Mouse (Mus musculus) macrophage (primary cell): Measurements from ENCODE around the gene Mfsd12. TPM values are rescaled to one million over a fixed set of nuclear protein-coding genes. Genes with fewer than 3 reads are reported as not detected.
A peak's percentile ranks its signal among the peaks of the same experiment; 100 is the strongest.

Source experiments
- H3K27ac ChIP-seq: fragments of 350-480 bp; formaldehyde crosslinking; 2 replicates; pipeline ENCODE4 v1.9.0; 2021
- H3K36me3 ChIP-seq: fragments of 350-480 bp; formaldehyde crosslinking; 2 replicates; pipeline ENCODE4 v1.9.0; 2021; ENCODE audit errors: inconsistent target
- H3K4me3 ChIP-seq: fragments of 350-480 bp; formaldehyde crosslinking; 2 replicates; pipeline ENCODE4 v1.9.0; 2021; ENCODE audit errors: inconsistent target
- H3K79me2 ChIP-seq: fragments of 350-480 bp; formaldehyde crosslinking; 2 replicates; pipeline ENCODE4 v1.9.0; 2021; ENCODE audit errors: inconsistent target
- WGBS: methylation state at CpG from one replicate; pipeline ENCODE4 v1.1.7; 2026; ENCODE audit warnings: inconsistent platforms; ENCODE audit not compliant: missing documents; 5-methylcytosine and 5-hydroxymethylcytosine counted together
- polyA plus RNA-seq: library from polyadenylated mRNA; stranded (reverse); fragments of 250-400 nt; gene quantifications from 3 replicates; pipeline ENCODE4 v1.2.4, GENCODE M21; 2018; ENCODE audit warnings: inconsistent platforms

Gene Mfsd12
- polyA plus RNA-seq, 1 experiment from 2014 or later = 129 TPM

DNA sequence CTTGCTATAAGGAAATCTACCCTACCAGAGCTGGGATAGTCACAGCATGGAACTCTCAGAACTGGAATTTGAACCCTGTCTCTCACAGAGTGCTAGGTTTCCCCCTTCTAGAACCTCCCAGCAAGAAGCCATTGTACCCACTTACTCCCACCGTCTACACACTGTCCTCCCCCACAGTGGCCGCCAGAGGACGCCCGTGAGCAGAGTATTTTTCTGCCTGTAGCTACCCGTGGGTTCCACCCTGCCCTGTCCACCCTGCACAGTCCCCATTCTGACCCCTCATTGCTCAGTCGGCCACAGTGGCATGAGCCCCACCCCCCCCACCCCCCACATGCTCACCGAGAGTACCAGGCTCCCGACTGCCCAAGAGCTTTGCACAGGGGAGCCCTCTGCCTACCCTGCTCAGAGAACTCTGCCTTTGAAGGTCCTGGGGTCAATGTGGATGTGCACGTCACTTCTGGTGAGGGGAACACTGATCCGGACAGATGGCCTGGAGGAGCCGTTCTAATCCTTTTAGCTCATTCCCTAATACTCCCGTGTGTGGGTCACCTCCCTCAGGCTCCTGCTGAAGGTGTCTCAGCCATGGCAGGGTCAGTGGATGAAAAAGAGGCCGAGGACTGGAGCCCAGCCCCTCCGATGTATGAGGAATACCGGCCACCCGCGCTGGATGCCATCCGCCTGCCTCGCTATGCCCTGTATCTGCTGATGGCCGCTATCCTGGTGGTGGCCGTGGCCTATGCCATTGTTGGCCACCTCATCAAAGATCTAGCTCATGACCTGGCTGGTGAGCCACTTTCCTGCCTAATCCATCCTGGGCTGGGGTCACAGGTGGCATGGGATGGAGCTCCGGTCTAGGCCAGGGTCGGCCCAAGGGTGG, 32.7 kb downstream of the Mfsd12 start:
- H3K79me2 ChIP-seq = peaks cover 25% of the 10 kb centered on the region
- no peak overlapping the region for H3K4me3 ChIP-seq
- peaks cover 22% of the 10 kb centered on the region; the same call in 1 of the 2 replicates for H3K36me3 ChIP-seq
- H3K27ac ChIP-seq = peak overlapping the region; percentile 41
- 67% methylated on average over 22 of the region's 23 CpGs for WGBS

- Histone ChIP-seq H3K36me3 (peaks cover 22% of the 10 kb centered on the region; the same call in 1 of the 2 replicates), H3K4me3 (no peak overlapping the region), H3K27ac (no peak overlapping the region), H3K79me2 (peaks cover 19% of the 10 kb centered on the region)
- 89% methylated on average over 12 of the region's 13 CpGs for WGBS
Observed at GRCm38 (mm10) chr10:81390678-81390965, 33.3 kb downstream of the Mfsd12 start.

- Histone ChIP-seq H3K27ac (no peak overlapping the region), H3K36me3 (peaks cover 10% of the 10 kb centered on the region; the same call in 1 of the 2 replicates), H3K79me2 (peaks cover 4% of the 10 kb centered on the region; the same call in 1 of the 2 replicates), H3K4me3 (no peak overlapping the region)
- WGBS = 97% methylated on average over 6 of the region's 6 CpGs
Observed at GRCm38 (mm10) chr10:81392270-81392669, 35.0 kb downstream of the Mfsd12 start.

DNA sequence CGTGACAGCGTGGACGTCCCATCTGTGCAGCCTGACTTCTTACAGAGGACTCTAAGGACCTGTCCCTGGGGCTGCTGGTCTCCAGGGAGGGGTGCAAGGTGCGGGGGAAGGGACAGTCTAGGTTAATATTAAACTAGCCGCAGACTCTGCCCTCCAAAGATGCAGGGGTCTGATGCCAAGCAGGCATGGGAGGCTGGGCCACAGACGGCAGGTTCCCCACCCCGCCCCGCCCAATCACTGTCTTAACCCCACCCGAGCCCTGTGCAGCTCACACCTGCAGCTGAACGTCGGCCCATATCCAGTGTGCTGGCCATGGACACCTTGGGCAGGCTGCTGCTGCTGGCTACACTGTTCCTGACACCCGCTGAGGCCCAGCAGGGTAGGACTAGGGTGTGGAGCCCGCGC, 35.5 kb downstream of the Mfsd12 start, which contains the start of gene Smim24:
TSS of gene Smim24 (plus strand) at position 271 of the 405 bp plus-strand sequence.
- peak within 1 kb of the TSS; percentile 48 for H3K27ac ChIP-seq
- H3K4me3 ChIP-seq = peak within 1 kb of the TSS; percentile 33

GRCm38 (mm10) chr10:81393456-81394063, 36.3 kb downstream of the Mfsd12 start:
- 12% methylated on average over 18 of the region's 19 CpGs for WGBS
- Histone ChIP-seq H3K27ac (peak overlapping the region; percentile 48), H3K36me3 (peaks cover 11% of the 10 kb centered on the region; the same call in 1 of the 2 replicates)

More for the DNA sequence above, 35.5 kb downstream of the Mfsd12 start, which contains the start of gene Smim24:
- 74% methylated on average over 10 of the region's 14 CpGs for WGBS
- peaks cover 14% of the 10 kb centered on the region; the same call in 1 of the 2 replicates for H3K36me3 ChIP-seq
- H3K79me2 ChIP-seq = peaks cover 7% of the 10 kb centered on the region; the same call in 1 of the 2 replicates

GRCm38 (mm10) chr10:81395127-81395526, 37.8 kb downstream of the Mfsd12 start:
- Histone ChIP-seq H3K36me3 (peaks cover 21% of the 10 kb centered on the region; the same call in 1 of the 2 replicates), H3K79me2 (peaks cover 30% of the 10 kb centered on the region; the same call in 1 of the 2 replicates), H3K27ac (no peak overlapping the region), H3K4me3 (no peak overlapping the region)
- WGBS = 24% methylated on average over 5 of the region's 5 CpGs

More at GRCm38 (mm10) chr10:81393456-81394063, 36.3 kb downstream of the Mfsd12 start:
- Histone ChIP-seq H3K4me3 (peak overlapping the region; percentile 33), H3K79me2 (peaks cover 15% of the 10 kb centered on the region; the same call in 1 of the 2 replicates)

DNA sequence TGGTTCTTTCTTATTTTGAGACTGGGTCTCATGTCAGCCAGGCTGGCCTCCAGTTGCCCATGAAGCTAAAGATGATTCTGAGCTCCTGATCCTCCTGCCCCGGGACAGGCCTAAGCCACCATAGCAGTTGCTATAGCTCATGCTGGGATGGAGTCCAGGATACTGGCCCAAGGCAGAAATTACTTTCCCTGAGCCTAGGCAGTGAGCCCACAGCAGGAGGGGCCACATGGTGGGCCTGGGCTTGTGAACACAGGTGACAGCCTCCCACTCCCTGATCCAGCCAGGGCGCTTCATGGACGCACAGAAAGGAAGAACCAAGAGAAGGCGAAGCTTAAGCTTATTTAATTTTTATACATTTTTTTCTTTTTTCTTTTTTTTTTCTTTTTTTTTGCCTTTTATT, 38.6 kb downstream of the Mfsd12 start:
- peaks cover 38% of the 10 kb centered on the region; the same call in 1 of the 2 replicates for H3K79me2 ChIP-seq
- H3K36me3 ChIP-seq = peaks cover 21% of the 10 kb centered on the region; the same call in 1 of the 2 replicates
- WGBS = 100% methylated on average over 2 of the region's 4 CpGs
- no peak overlapping the region for H3K27ac ChIP-seq
- no peak overlapping the region for H3K4me3 ChIP-seq

DNA sequence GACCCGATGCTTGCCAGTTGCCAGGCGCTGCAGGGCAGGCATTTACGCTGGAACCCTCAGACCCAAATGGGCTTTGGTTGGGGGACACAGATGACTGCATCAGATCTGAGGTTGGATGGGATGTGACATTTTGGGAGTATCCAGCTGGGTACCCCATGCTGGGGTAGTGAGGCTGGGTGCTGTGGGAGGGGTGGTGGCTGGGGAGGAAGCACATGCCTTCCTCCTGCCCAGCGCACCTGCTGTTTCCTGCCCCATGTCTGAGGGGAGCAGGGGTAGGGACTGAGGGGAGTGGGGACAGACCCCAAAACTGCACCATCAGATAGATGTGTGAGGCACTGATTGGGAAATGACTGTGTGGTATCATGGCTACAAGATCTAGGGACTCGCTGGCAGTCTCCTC, 39.5 kb downstream of the Mfsd12 start:
- H3K4me3 ChIP-seq = no peak overlapping the region
- WGBS = 82% methylated on average over 5 of the region's 5 CpGs
- peaks cover 43% of the 10 kb centered on the region; the same call in 1 of the 2 replicates for H3K79me2 ChIP-seq
- H3K27ac ChIP-seq = no peak overlapping the region
- H3K36me3 ChIP-seq = peaks cover 21% of the 10 kb centered on the region; the same call in 1 of the 2 replicates

DNA sequence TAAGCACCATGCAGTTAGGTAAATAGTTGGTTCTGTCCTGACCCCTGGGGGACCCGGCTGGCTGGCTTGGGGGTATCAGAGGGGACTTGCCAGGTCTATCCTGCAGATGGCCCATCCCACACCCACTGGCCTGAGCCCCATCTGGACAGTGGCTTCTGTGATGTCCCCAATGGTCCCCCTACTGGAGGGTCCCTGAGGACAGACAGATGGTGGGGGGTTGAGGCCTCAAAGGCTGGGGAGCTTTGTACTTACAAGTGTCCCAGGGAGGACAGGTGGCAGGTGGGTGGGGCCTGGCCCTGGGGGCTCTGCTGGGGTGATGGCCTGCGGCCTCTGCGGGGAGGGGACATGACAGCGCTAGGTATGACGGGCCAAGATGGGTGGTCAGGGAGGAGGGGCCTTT, 42.0 kb downstream of the Mfsd12 start:
- H3K79me2 ChIP-seq = peaks cover 54% of the 10 kb centered on the region; the same call in 1 of the 2 replicates
- no peak overlapping the region for H3K4me3 ChIP-seq
- H3K36me3 ChIP-seq = peaks cover 31% of the 10 kb centered on the region; the same call in 1 of the 2 replicates
- WGBS = 92% methylated on average over 3 of the region's 5 CpGs
- no peak overlapping the region for H3K27ac ChIP-seq

DNA sequence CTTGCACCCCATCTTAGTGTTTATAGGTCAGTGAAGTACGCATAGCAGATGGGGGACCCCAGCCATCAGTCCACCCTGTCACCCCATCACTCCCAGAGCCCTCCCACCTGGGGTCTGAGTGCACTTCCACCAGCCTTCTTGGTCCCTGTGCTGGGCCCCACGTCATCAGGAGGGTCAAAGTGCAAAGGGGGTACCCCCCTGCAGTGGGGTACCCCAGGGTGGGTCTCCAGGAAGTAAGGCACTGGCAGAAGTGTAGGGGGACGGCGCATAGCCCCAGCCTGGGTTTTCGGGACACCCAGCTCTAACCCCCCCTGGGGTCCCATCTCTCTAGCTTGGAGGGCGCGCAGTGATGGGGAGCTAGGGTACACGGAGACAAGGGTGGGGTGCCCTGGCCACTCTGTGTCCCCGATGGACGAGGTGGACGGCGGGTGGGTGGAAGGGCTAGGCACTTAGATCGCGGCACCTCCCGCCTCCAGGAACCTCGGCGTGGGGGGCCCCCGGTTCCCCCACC, 42.6 kb downstream of the Mfsd12 start:
- Histone ChIP-seq H3K36me3 (peaks cover 32% of the 10 kb centered on the region; the same call in 1 of the 2 replicates), H3K4me3 (no peak overlapping the region), H3K27ac (no peak overlapping the region), H3K79me2 (peaks cover 60% of the 10 kb centered on the region; the same call in 1 of the 2 replicates)
- 92% methylated on average over 9 of the region's 18 CpGs for WGBS

DNA sequence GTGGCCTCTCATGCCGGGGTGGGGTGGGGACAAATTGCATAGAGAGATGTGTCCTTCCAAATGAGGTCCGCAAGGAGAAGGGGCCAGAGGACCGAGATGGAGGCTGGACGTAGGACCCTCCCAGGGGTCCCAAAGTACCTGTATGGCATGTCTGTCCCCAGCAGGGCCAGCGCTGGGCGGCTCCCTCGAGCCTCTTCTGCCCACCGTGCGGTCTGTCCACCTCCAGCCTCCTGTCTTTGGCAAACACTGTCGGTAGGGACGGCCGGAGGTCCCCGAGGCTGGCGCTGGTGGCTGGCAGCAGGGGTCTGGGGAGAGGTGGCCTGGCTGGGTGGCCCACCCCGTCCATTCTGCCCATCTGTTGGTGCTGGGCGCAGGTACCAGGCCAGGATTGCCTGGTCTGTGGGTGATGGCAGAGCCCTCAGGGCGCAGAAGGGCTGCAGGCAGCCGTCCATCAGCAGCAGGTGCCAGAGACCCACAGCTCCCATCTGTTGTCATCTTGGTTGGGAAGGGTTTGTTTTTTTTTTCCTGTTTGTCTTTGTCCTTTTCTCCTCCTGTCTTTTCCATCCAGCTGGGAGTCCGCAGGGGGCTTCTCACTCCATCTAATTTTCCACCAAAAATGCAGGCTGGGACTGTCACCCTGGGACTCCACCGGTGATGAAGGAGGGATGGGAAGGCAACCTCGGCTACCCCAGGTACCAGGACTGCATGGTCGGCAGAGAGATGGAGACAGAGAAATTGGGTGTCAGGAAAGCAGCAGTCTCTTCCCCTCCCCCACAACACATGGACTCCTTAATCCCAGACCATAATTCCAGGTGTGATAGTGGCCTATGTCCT, 43.3 kb downstream of the Mfsd12 start:
- Histone ChIP-seq H3K27ac (peak overlapping the region; percentile 86), H3K79me2 (peaks cover 65% of the 10 kb centered on the region; the same call in 1 of the 2 replicates), H3K36me3 (peaks cover 32% of the 10 kb centered on the region; the same call in 1 of the 2 replicates), H3K4me3 (no peak overlapping the region)
- WGBS = 96% methylated on average over 21 of the region's 22 CpGs

DNA sequence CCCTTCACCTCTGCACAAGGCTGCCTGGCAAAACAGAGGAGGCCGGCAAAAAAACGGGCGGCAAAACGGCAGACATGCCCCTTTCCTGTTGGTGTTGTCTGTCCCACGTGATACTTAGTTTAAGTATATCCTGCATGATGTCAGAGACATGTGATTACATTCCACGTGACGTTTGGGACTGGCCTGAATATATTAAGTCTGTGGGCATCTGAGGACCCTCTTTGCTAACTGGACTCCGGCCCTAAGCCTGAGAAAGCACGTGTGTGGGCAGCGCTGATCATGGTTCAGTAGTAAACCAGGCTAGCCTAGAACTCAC, 43.9 kb downstream of the Mfsd12 start:
- peaks cover 71% of the 10 kb centered on the region; the same call in 1 of the 2 replicates for H3K79me2 ChIP-seq
- no peak overlapping the region for H3K4me3 ChIP-seq
- H3K36me3 ChIP-seq = peaks cover 32% of the 10 kb centered on the region; the same call in 1 of the 2 replicates
- H3K27ac ChIP-seq = peak overlapping the region; percentile 86
- 79% methylated on average over 10 of the region's 10 CpGs for WGBS

GRCm38 (mm10) chr10:81401521-81402226, 44.4 kb downstream of the Mfsd12 start:
- Histone ChIP-seq H3K27ac (peak overlapping the region; percentile 86), H3K79me2 (peaks cover 76% of the 10 kb centered on the region; the same call in 1 of the 2 replicates), H3K36me3 (peaks cover 32% of the 10 kb centered on the region; the same call in 1 of the 2 replicates), H3K4me3 (no peak overlapping the region)
- 70% methylated on average over 17 of the region's 18 CpGs for WGBS
